Mouse (Mus musculus) limb, embryonic 15.5 days (tissue): Measurements from ENCODE around the gene Btg4. TPM values are rescaled to one million over a fixed set of nuclear protein-coding genes. Genes with fewer than 3 reads are reported as not detected.
A peak's percentile ranks its signal among the peaks of the same experiment; 100 is the strongest.

ENCODE experiments used
- ATAC-seq: fragments of 200-750 bp; cut with Nextera tagmentation; 2 replicates; pipeline ENCODE4 v1.8.0; 2017; ENCODE audit warnings: low read depth, moderate TSS enrichment; ENCODE audit not compliant: insufficient number of reproducible peaks, low FRiP score, low TSS enrichment
- H3K27ac ChIP-seq: fragments of 300-500 bp; sonication (generic); 2 replicates; pipeline ENCODE4 v1.5.1; 2015; ENCODE audit warnings: moderate library complexity, mild to moderate bottlenecking, inconsistent platforms
- H3K27me3 ChIP-seq: fragments of 300-500 bp; sonication (generic); 2 replicates; pipeline ENCODE4 v1.6.1; 2015; ENCODE audit warnings: inconsistent platforms
- H3K36me3 ChIP-seq: fragments of 300-500 bp; sonication (generic); 2 replicates; pipeline ENCODE4 v1.6.1; 2015; ENCODE audit warnings: inconsistent platforms
- H3K4me1 ChIP-seq: fragments of 300-500 bp; sonication (generic); 2 replicates; pipeline ENCODE4 v1.6.1; 2015; ENCODE audit warnings: inconsistent platforms
- H3K4me2 ChIP-seq: fragments of 300-500 bp; sonication (generic); 2 replicates; pipeline ENCODE4 v1.6.1; 2015; ENCODE audit warnings: mild to moderate bottlenecking, inconsistent platforms
- H3K4me3 ChIP-seq: fragments of 300-500 bp; sonication (generic); 2 replicates; pipeline ENCODE4 v1.5.1; 2015; ENCODE audit warnings: mild to moderate bottlenecking, inconsistent platforms
- H3K9ac ChIP-seq: fragments of 300-500 bp; sonication (generic); 2 replicates; pipeline ENCODE4 v1.6.1; 2015; ENCODE audit warnings: inconsistent platforms
- H3K9me3 ChIP-seq: fragments of 300-500 bp; sonication (generic); 2 replicates; pipeline ENCODE4 v1.6.1; 2016; ENCODE audit warnings: inconsistent platforms
- WGBS: fragments of 180-500 bp; shearing (Covaris S2); methylation state at CpG from one replicate; pipeline ENCODE4 v1.1.7; 2015; 5-methylcytosine and 5-hydroxymethylcytosine counted together
- polyA plus RNA-seq: library from polyadenylated mRNA; unstranded; fragments of >200 nt; fragmentation: Nextera tagmentation; extraction: Ambion mirVana; gene quantifications from 2 replicates; pipeline ENCODE4 v1.2.1, GENCODE M21; 2015

Btg4 gene
- polyA plus RNA-seq, 1 experiment from 2014 or later = not detected

DNA sequence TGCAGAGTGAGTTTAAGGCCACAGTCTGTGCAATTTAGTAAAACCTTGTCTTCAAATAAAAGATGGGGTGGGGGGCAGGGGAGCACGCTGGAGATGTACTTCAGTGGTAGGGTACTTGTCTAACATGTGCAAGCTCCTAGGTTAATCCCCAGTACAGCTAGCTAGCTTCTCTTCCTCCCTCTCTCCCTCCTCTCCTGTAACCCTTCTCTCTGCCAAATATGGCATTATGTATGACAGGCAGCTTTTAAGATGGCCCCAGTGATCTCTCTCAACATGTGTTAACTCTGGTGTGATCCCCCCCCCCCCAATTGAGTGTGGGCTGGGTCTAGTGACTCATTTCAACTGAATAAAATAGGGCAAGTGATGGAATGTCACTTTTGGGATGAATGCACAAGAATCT, 82.7 kb downstream of the Btg4 start:
- no peak for ATAC-seq
- Histone ChIP-seq H3K36me3 (no peaks in the 10 kb centered on the region), H3K27me3 (no peaks in the 10 kb centered on the region), H3K4me3 (no peak overlapping the region), H3K9ac (no peak overlapping the region), H3K4me2 (no peak overlapping the region), H3K27ac (no peak overlapping the region), H3K9me3 (no peaks in the 10 kb centered on the region), H3K4me1 (peaks cover 19% of the 10 kb centered on the region)
- 67% methylated on average over 1 of the region's 1 CpGs for WGBS

DNA sequence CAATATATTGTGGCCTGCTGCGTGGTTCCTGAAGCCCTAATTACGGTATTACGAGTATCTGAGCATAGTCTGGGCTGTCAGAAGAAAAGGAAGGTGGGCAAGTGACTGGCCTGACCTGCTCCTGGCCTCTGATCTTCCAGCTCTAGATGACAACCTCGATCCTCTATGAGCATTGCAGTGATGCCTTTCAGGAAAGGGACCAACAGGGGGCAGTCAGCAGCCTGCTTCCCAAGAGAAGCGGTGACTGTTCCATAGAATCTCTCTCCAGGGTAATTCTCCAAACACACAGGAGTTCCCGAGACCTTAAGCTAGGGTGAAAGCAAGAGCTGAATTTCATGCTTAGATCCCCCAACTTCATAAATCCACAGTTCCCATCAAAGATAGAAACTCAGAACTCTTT, 83.5 kb downstream of the Btg4 start:
- Histone ChIP-seq H3K4me1 (peaks cover 19% of the 10 kb centered on the region), H3K9ac (no peak overlapping the region), H3K27ac (no peak overlapping the region), H3K27me3 (no peaks in the 10 kb centered on the region), H3K4me3 (no peak overlapping the region), H3K4me2 (no peak overlapping the region), H3K36me3 (no peaks in the 10 kb centered on the region), H3K9me3 (no peaks in the 10 kb centered on the region)
- no peak for ATAC-seq
- 78% methylated on average over 6 of the region's 6 CpGs for WGBS

DNA sequence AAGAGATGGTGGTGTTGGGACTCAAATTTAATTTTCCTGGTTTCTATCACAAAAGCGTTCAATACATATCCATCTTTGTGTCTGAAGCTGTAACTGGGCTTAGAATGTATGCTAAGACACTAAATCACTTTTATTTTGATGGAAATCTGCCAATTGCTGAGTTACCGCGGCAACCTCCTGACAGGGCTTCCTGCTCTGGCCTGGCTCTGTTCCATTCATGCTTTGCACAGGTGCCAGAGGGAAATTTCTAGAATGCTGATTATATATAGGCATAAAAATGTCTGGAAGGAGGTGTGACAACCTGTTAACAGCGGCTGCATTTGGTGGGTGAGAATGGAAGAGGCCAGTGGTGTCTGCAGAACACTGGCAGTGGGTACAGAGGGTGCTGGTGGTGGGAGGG, 85.8 kb downstream of the Btg4 start:
- ATAC-seq = no peak
- H3K4me1 ChIP-seq = peaks cover 19% of the 10 kb centered on the region
- no peak overlapping the region for H3K9ac ChIP-seq
- H3K27ac ChIP-seq = no peak overlapping the region
- WGBS = 17% methylated on average over 4 of the region's 4 CpGs
- no peaks in the 10 kb centered on the region for H3K9me3 ChIP-seq
- no peak overlapping the region for H3K4me2 ChIP-seq
- H3K27me3 ChIP-seq = no peaks in the 10 kb centered on the region
- H3K4me3 ChIP-seq = no peak overlapping the region
- no peaks in the 10 kb centered on the region for H3K36me3 ChIP-seq

DNA sequence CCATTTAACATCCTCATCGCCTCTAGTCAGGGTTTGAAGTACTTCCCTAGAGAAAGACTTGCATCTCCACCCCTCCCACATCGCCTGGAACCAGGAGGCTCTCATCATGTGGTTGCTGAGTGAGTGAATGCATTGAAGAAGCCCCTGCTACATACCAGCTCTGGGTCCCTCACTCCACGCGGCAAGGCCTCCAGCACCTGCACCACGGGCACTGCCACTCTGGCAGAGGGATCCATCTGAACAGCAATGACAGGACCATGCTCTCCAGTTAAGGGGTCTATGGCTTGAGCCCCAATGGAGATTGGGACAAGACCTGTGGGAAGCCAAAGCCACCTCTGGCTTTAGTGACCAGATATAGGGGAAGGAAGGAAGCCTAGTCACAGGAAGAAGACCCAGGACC, 86.6 kb downstream of the Btg4 start:
- no peak for ATAC-seq
- no peak overlapping the region for H3K4me2 ChIP-seq
- no peak overlapping the region for H3K4me3 ChIP-seq
- H3K9me3 ChIP-seq = no peaks in the 10 kb centered on the region
- WGBS = 76% methylated on average over 5 of the region's 5 CpGs
- H3K36me3 ChIP-seq = no peaks in the 10 kb centered on the region
- H3K27me3 ChIP-seq = no peaks in the 10 kb centered on the region
- no peak overlapping the region for H3K9ac ChIP-seq
- H3K4me1 ChIP-seq = peaks cover 22% of the 10 kb centered on the region
- no peak overlapping the region for H3K27ac ChIP-seq

DNA sequence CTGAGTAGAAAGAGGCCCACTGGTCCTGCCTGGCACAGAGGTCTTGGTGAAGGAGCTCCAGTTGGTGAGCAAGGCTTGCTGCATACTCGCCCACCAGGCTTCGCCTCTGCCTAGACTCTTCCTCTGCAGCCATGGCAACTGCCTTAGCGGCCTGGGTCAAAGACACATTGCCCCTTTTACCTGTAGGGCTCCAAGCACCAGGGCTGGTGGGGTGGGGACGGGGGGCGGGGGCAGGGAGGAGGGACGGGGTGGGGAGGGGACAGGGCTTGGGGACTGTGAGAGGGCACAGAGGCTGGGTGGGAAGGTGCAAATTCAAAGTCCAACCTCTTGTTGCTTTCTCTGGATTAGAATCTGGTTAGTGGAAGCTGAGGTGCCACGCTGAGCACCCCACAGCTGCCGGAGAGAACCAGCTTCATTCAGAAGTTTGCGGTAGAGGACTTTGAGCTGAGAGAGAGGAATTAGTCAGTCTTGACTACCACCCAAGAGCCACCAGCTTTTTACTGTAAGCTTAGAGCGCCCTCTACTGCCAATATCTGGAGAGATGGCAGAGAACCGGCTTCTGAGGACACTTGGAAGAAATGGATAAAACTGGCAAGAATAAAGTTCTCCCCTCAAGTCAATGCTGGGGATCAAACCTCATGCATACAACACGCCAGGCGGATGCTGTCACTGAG, 91.5 kb downstream of the Btg4 start:
- H3K4me3 ChIP-seq = no peak overlapping the region; the same call in 1 of the 2 replicates
- no peak overlapping the region for H3K9ac ChIP-seq
- no peak overlapping the region for H3K27ac ChIP-seq
- H3K4me2 ChIP-seq = peak overlapping the region; percentile 36
- peaks cover 9% of the 10 kb centered on the region for H3K4me1 ChIP-seq
- no peaks in the 10 kb centered on the region for H3K9me3 ChIP-seq
- no peaks in the 10 kb centered on the region for H3K36me3 ChIP-seq
- H3K27me3 ChIP-seq = 0 out of 2 replicates have a peak, but pooled peaks cover 5% of the 10 kb centered on the region
- 19% methylated on average over 13 of the region's 13 CpGs for WGBS
- no peak for ATAC-seq

DNA sequence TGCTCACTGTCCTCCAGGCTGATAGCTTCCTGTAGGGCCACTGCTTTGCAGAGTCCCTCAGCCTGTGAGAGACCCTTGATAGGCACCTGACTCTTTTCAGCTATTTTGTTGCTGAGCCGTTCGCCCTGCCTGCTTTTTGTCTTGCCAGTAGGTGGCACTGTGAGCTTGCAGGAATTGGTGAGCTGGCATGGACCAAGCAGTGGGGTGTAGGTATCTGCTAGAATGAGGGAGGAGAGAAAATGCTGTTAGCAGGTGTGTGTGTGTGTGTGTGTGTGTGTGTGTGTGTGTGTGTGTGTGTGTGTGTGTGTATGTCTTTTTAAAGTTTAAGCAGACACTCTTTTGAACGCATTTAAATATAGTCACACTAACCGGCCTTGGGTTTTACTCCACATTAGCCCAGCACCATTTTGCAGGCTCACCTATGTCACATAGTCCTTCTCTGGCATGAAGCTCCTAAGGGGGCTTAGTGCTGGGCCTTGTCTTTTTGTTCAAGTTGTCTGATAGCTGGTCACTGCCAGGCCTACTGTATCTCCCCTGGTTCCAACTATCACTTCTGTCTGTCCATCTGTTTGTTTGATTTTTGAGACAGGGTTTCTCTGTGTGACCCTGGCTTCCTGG, 101.2 kb downstream of the Btg4 start:
- no peaks in the 10 kb centered on the region for H3K4me1 ChIP-seq
- H3K4me3 ChIP-seq = no peak overlapping the region
- no peak overlapping the region for H3K4me2 ChIP-seq
- no peaks in the 10 kb centered on the region for H3K9me3 ChIP-seq
- H3K36me3 ChIP-seq = no peaks in the 10 kb centered on the region
- no peak overlapping the region for H3K9ac ChIP-seq
- 20% methylated on average over 4 of the region's 4 CpGs for WGBS
- no peak for ATAC-seq
- H3K27me3 ChIP-seq = peaks cover 28% of the 10 kb centered on the region
- H3K27ac ChIP-seq = no peak overlapping the region

DNA sequence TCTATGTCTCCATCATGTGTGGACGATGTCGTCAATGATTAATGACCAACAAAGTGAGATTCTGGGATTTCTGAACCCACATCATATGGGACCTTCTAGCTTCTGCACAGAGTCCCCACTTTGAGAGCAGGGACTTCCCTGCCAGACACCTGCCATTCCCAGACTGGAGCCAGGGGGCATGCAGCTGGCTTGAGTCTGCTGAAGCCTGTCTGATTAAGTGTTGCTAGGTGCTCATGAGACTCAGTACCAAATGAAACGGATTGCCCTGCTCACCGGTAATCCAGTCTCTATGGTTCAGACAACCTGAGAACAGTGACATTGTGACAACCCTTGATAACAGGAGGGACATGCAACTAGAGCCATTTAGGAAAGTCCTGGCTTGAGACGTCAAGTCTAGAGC, 103.3 kb downstream of the Btg4 start:
- no peak for ATAC-seq
- no peak overlapping the region for H3K4me2 ChIP-seq
- H3K9ac ChIP-seq = no peak overlapping the region
- 74% methylated on average over 5 of the region's 5 CpGs for WGBS
- H3K27ac ChIP-seq = no peak overlapping the region
- H3K27me3 ChIP-seq = peaks cover 22% of the 10 kb centered on the region
- 0 out of 2 replicates have a peak, but pooled peaks cover 4% of the 10 kb centered on the region for H3K4me1 ChIP-seq
- no peak overlapping the region for H3K4me3 ChIP-seq
- no peaks in the 10 kb centered on the region for H3K36me3 ChIP-seq
- no peaks in the 10 kb centered on the region for H3K9me3 ChIP-seq

DNA sequence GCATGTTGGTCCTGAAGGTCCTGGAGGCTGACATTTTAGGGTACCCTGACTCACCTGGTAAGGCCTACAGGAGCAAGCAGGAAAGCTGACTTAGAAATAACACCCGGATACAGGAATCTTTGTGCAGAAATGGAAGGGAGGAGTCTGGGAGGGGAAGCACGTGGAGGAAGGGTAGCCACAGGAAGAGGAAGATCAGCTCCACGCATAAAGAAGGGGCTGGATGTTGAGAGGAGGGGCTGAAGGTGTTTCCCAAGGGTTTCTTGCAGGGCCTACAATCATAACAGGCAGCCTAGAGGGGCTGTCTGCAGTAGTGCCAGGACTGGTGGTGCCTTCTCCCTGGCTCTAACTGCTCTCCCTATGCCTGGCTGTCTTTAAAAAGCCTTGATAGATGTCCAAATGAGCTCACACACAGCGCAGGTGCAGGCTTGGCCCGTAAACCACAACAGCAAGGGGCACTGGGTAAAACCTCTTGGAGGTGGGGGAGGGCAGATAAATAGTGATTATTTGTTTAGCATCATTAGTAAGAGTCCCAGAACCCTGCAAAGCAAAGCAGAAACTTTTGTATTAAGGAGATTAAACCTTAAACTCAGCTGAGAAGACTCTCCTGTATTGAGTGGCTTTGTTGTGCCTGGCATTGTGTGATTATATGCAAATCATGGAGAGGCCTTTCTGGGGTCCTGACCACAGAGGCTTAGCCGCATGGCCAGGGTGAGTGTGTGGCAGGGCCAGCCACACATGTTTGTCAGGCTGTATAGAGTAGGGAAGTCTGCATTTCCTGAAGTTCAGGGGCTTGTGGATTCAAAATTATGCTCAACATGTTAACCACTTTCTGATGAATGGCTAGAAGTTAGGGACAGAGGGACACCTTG, 104.8 kb downstream of the Btg4 start, which contains the start of gene Gm32742:
Gene Gm32742 (minus strand): TSS at position 206 of the 869 bp plus-strand sequence.
- Histone ChIP-seq H3K9me3 (no peaks in the 10 kb centered on the region), H3K9ac (no peak within 1 kb of the TSS), H3K4me1 (0 out of 2 replicates have a peak, but pooled peaks cover 4% of the 10 kb centered on the region), H3K27ac (no peak within 1 kb of the TSS), H3K4me2 (no peak within 1 kb of the TSS), H3K27me3 (peaks cover 11% of the 10 kb centered on the region), H3K36me3 (no peaks in the 10 kb centered on the region), H3K4me3 (no peak within 1 kb of the TSS)
- 41% methylated on average over 6 of the region's 6 CpGs for WGBS
- no peak for ATAC-seq

DNA sequence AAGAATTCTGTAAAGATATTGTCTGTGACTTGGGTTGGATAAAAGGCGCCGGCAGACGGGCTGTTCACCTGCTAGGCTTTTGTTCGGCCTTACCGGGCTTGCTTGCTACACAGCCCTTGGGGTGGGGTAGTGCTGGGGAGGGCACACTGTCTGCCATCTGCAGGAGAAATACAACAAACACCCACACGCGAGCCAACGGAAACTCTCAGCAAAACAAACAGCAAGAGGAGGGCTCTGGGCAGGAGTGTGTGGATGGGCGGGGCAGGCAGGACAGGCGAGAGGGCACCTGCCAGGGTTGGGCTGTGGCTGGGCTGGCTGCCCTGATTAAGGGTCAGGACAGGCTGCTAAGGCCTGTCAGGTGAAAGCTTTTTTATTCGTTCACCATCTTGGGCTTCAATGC, 107.3 kb downstream of the Btg4 start:
- ATAC-seq = no peak
- H3K27ac ChIP-seq = no peak overlapping the region

DNA sequence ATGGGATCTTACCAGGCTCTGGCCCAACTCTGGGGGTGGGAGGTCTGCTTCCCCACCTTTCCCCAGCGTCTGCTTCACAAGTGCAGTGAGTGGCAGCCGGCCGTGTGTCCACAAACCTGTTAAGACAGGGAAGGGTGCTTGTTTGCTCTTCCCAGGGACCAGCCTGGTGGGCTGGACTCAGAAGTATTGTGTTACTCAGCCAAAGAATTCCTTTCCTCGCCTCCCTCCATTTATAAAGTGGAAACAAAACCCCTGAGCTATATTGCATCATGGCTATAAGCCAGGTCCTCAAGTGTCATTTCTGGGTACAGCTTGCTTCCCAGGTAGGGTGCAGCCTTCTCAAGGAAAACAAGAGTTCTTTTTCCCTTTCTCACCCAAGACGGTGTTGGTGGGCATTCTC, 108.0 kb downstream of the Btg4 start:
- no peaks in the 10 kb centered on the region for H3K9me3 ChIP-seq
- H3K4me3 ChIP-seq = no peak overlapping the region
- no peak for ATAC-seq
- H3K9ac ChIP-seq = no peak overlapping the region
- H3K4me2 ChIP-seq = no peak overlapping the region
- H3K27me3 ChIP-seq = no peaks in the 10 kb centered on the region
- no peaks in the 10 kb centered on the region for H3K36me3 ChIP-seq
- H3K4me1 ChIP-seq = 0 out of 2 replicates have a peak, but pooled peaks cover 4% of the 10 kb centered on the region
- H3K27ac ChIP-seq = no peak overlapping the region
- 51% methylated on average over 5 of the region's 5 CpGs for WGBS

More for the DNA sequence above, 107.3 kb downstream of the Btg4 start:
- WGBS = 64% methylated on average over 11 of the region's 11 CpGs
- Histone ChIP-seq H3K9ac (no peak overlapping the region), H3K4me3 (no peak overlapping the region), H3K4me1 (0 out of 2 replicates have a peak, but pooled peaks cover 4% of the 10 kb centered on the region), H3K4me2 (no peak overlapping the region), H3K27me3 (no peaks in the 10 kb centered on the region), H3K36me3 (no peaks in the 10 kb centered on the region), H3K9me3 (no peaks in the 10 kb centered on the region)

DNA sequence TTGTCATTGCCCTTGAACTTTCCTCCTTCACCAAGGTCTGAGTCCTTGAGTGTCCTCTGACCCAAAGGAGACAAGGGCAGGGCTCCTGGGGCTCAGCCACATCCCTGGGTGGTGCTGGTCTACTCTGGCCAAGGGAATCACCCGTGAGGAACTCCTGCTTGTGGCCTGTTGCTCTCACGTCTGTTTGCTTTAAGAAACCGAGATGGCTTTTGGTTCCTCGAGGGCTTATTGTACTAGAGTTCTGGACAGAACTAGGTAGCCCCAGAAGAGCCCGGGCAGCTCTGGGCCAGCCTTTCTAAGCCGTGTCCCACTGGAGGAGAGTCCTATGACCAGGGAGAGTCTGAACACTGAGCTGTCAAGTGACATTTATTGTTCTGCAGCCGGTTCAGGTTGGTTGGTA, 108.4 kb downstream of the Btg4 start:
- ATAC-seq = no peak
- 0 out of 2 replicates have a peak, but pooled peaks cover 4% of the 10 kb centered on the region for H3K4me1 ChIP-seq
- 81% methylated on average over 7 of the region's 7 CpGs for WGBS
- no peak overlapping the region for H3K27ac ChIP-seq
- no peak overlapping the region for H3K4me3 ChIP-seq
- no peak overlapping the region for H3K4me2 ChIP-seq
- H3K9ac ChIP-seq = no peak overlapping the region
- H3K9me3 ChIP-seq = no peaks in the 10 kb centered on the region
- no peaks in the 10 kb centered on the region for H3K27me3 ChIP-seq
- H3K36me3 ChIP-seq = no peaks in the 10 kb centered on the region
